Mouse (Mus musculus) adrenal gland, postnatal 4 days (tissue): ENCODE measurements at regions not wholly inside any gene's neighbourhood (a gene's known extent, or its start where the extent isn't known, plus 50 kb on each side); places are given as distances from the start of the nearest gene placed in this dataset.

Experiments
- DNase-seq, 2 experiments: peaks; one replicate each; pipeline ENCODE4 v3.0.0; 2021 to 2022; ENCODE audit warnings: low spot score in 2 of 2, mixed read lengths in 2 of 2

GRCm38 (mm10) chr2:77358176-77358575 is 77.8 kb upstream of the Sestd1 start:
- DNase-seq, result no peak

GRCm38 (mm10) chr2:77356798-77357197 is 76.4 kb upstream of the Sestd1 start:
- no peak for DNase-seq

- DNase-seq, result no peak
These were observed 71.7 kb upstream of the Sestd1 start for GRCm38 (mm10) chr2:77351987-77352628.

- no peak for DNase-seq
These were observed 66.6 kb upstream of the Sestd1 start for GRCm38 (mm10) chr2:77347027-77347426.

GRCm38 (mm10) chr2:77343736-77344440 is 63.5 kb upstream of the Sestd1 start:
- no peak for DNase-seq

GRCm38 (mm10) chr2:77342416-77342815 is 62.0 kb upstream of the Sestd1 start:
- DNase-seq, result no peak

GRCm38 (mm10) chr2:77341575-77342332 is 61.4 kb upstream of the Sestd1 start:
- peak; percentile 83 to 86 for DNase-seq

GRCm38 (mm10) chr2:77340076-77340475 is 59.7 kb upstream of the Sestd1 start:
- DNase-seq, result no peak

- no peak for DNase-seq
These were observed 57.5 kb upstream of the Sestd1 start for GRCm38 (mm10) chr2:77337786-77338406.

GRCm38 (mm10) chr2:77337318-77337717 is 56.9 kb upstream of the Sestd1 start:
- no peak for DNase-seq

- DNase-seq, result no peak
These were observed 56.4 kb upstream of the Sestd1 start for GRCm38 (mm10) chr2:77336810-77337209.

- DNase-seq, result no peak
These were observed 54.3 kb upstream of the Sestd1 start for GRCm38 (mm10) chr2:77334706-77335105.

- no peak for DNase-seq
These were observed 53.1 kb upstream of the Sestd1 start for GRCm38 (mm10) chr2:77333394-77334079.
